Mouse (Mus musculus) CH12.LX (cell line): ENCODE measurements around the gene Pcp4l1. TPM values are rescaled to one million over a fixed set of nuclear protein-coding genes. Genes with fewer than 3 reads are reported as not detected.

ENCODE experiments used
- DNase-seq: peaks from one replicate; pipeline ENCODE4 v3.0.0-alpha.2; 2013; ENCODE audit errors: extremely low read depth
- H3K27ac ChIP-seq: 2 replicates; pipeline ENCODE4 v1.5.1; 2012; ENCODE audit warnings: low read depth, mild to moderate bottlenecking, control low read depth, moderate library complexity; ENCODE audit not compliant: insufficient read depth
- H3K27me3 ChIP-seq: replicated peaks from 2 replicates; pipeline ENCODE3; 2012; ENCODE audit warnings: inconsistent platforms
- H3K36me3 ChIP-seq, 2 experiments: replicated peaks in 1 of 2; 2 replicates each; pipeline versions ENCODE3 to v1.6.1; 2012; ENCODE audit warnings: inconsistent platforms in 1 of 2, low read length in 1 of 2, mild to moderate bottlenecking in 1 of 2, mixed read lengths in 1 of 2, moderate library complexity in 1 of 2; ENCODE audit not compliant: control insufficient read depth in 1 of 2, insufficient read depth in 1 of 2
- H3K4me1 ChIP-seq, 2 experiments: 2 replicates each; pipeline ENCODE4 v1.6.1; 2012; ENCODE audit warnings: inconsistent platforms in 1 of 2, moderate library complexity in 1 of 2; ENCODE audit not compliant: insufficient read depth in 2 of 2, control insufficient read depth in 1 of 2
- H3K4me2 ChIP-seq: 2 replicates; pipeline ENCODE4 v1.6.1; 2012; ENCODE audit warnings: low read depth, mild to moderate bottlenecking, control low read depth; ENCODE audit not compliant: poor library complexity, insufficient read depth, severe bottlenecking
- H3K4me3 ChIP-seq, 3 experiments: fragments of 150-350 bp in 1 of 3; sonication (generic) in 1 of 3; replicated peaks in 1 of 3; 2 replicates each; pipeline versions ENCODE3 to v1.5.1; 2011 to 2012; ENCODE audit warnings: low read depth in 2 of 3, low read length in 2 of 3, mild to moderate bottlenecking in 2 of 3, moderate library complexity in 2 of 3, control low read depth in 1 of 3, improper control_type of control experiment in 1 of 3, inconsistent platforms in 1 of 3, mixed read lengths in 1 of 3; ENCODE audit not compliant: poor library complexity in 1 of 3
- H3K79me2 ChIP-seq: replicated peaks from 2 replicates; pipeline ENCODE4 v1.6.1; 2012; ENCODE audit warnings: mild to moderate bottlenecking, moderate library complexity; ENCODE audit not compliant: control insufficient read depth, poor library complexity, insufficient read depth, severe bottlenecking; ENCODE audit errors: extremely low read depth
- H3K9ac ChIP-seq: 2 replicates; pipeline ENCODE4 v1.6.1; 2012; ENCODE audit warnings: low read depth, mild to moderate bottlenecking, control low read depth, moderate library complexity; ENCODE audit not compliant: insufficient read depth
- H3K9me3 ChIP-seq: replicated peaks from 2 replicates; pipeline ENCODE3; 2012; ENCODE audit warnings: low read length, inconsistent platforms, mixed read lengths
- ELF1 ChIP-seq: IDR thresholded peaks from 2 replicates; pipeline ENCODE4 v1.6.1; 2014; ENCODE audit warnings: low read depth, mild to moderate bottlenecking, inconsistent platforms, low read length, improper control_type of control experiment
- ETS1 ChIP-seq: conservative IDR thresholded peaks from 2 replicates; pipeline ENCODE4 v1.6.1; 2012; ENCODE audit warnings: low read depth, mild to moderate bottlenecking, inconsistent platforms, low read length, improper control_type of control experiment, moderate library complexity
- GABPA ChIP-seq: IDR thresholded peaks from 2 replicates; pipeline ENCODE4 v1.6.1; 2012; ENCODE audit warnings: low read depth, low read length, improper control_type of control experiment, inconsistent platforms; ENCODE audit not compliant: insufficient replicate concordance
- JUN ChIP-seq: IDR thresholded peaks from 2 replicates; pipeline ENCODE4 v1.6.1; 2011; ENCODE audit warnings: low read depth, mild to moderate bottlenecking, low read length, improper control_type of control experiment, moderate library complexity; ENCODE audit not compliant: insufficient read depth
- MEF2A ChIP-seq: IDR thresholded peaks from 2 replicates; pipeline ENCODE4 v1.6.1; 2014; ENCODE audit warnings: low read depth, mild to moderate bottlenecking, inconsistent platforms, low read length, improper control_type of control experiment, borderline replicate concordance
- MYC ChIP-seq: IDR thresholded peaks from 2 replicates; pipeline ENCODE4 v1.6.1; 2011; ENCODE audit warnings: low read depth, mild to moderate bottlenecking, improper control_type of control experiment, low read length
- NELFE ChIP-seq: IDR thresholded peaks from 2 replicates; pipeline ENCODE4 v1.6.1; 2011; ENCODE audit warnings: low read depth, low read length, improper control_type of control experiment
- NRF1 ChIP-seq: IDR thresholded peaks from 2 replicates; pipeline ENCODE4 v1.6.1; 2014; ENCODE audit warnings: low read depth, mild to moderate bottlenecking, inconsistent platforms, low read length, improper control_type of control experiment, moderate library complexity
- PAX5 ChIP-seq: IDR thresholded peaks from 2 replicates; pipeline ENCODE4 v1.6.1; 2012; ENCODE audit warnings: low read length, inconsistent platforms, mixed read lengths
- TBP ChIP-seq: conservative IDR thresholded peaks from 2 replicates; pipeline ENCODE4 v1.6.1; 2011; ENCODE audit warnings: low read depth, low read length, improper control_type of control experiment
- TCF12 ChIP-seq: IDR thresholded peaks from 2 replicates; pipeline ENCODE4 v1.6.1; 2014; ENCODE audit warnings: low read depth, mild to moderate bottlenecking, inconsistent platforms, low read length, improper control_type of control experiment
- UBTF ChIP-seq: IDR thresholded peaks from 2 replicates; pipeline ENCODE4 v1.6.1; 2012; ENCODE audit warnings: low read depth, mild to moderate bottlenecking, inconsistent platforms, low read length, improper control_type of control experiment, moderate library complexity
- USF1 ChIP-seq: IDR thresholded peaks from 2 replicates; pipeline ENCODE4 v1.6.1; 2014; ENCODE audit warnings: low read depth, mild to moderate bottlenecking, inconsistent platforms, low read length, improper control_type of control experiment
- USF2 ChIP-seq: conservative IDR thresholded peaks from 2 replicates; pipeline ENCODE4 v1.6.1; 2011; ENCODE audit warnings: low read depth, low read length, improper control_type of control experiment
- ZC3H11A ChIP-seq: IDR thresholded peaks from 2 replicates; pipeline ENCODE4 v1.6.1; 2012; ENCODE audit warnings: low read depth, mild to moderate bottlenecking, inconsistent platforms, low read length, improper control_type of control experiment
- dilution Hi-C: fragments of 300-500 bp; cut with MboI; formaldehyde crosslinking; loops from 2 replicates; pipeline ENCODE4 v1.14.3; 2020; ENCODE audit warnings: low sequenced_read_pairs; ENCODE audit not compliant: extremely low pct_unique_long_range_greater_than_20kb, extremely low pct_ligation_motif_present
- in situ Hi-C: fragments of 300-500 bp; cut with MboI; formaldehyde crosslinking; loops from 3 replicates; pipeline ENCODE4 v1.14.3; 2019; ENCODE audit warnings: low sequenced_read_pairs, low pct_ligation_motif_present, low pct_unique_long_range_greater_than_20kb, mixed read lengths
- polyA plus RNA-seq: library from polyadenylated mRNA; unstranded; fragments of >175 nt; gene quantifications from 2 replicates; pipeline ENCODE4 v1.2.1, GENCODE M21; 2012; ENCODE audit warnings: low read depth; ENCODE audit not compliant: insufficient read length
- total RNA-seq, 2 experiments: library from RNA; depleted of rRNA; stranded (reverse); fragments of 300-350 nt in 1 of 2; fragments of >200 nt in 1 of 2; gene quantifications; 2 replicates each; pipeline ENCODE4 v1.2.3; 2012 to 2014

Pcp4l1 gene
- total and polyA plus RNA-seq, 3 experiments = not detected

GRCm38 (mm10) chr1:171234538-171234937, 38.5 kb upstream of the Pcp4l1 start:
- H3K4me3 ChIP-seq = peak overlapping the region in 1 of 3 experiments; percentile 49
- peaks cover 11 to 56% of the 10 kb centered on the region in 2 experiments for H3K4me1 ChIP-seq
- DNase-seq = no peak
- H3K4me2 ChIP-seq = no peak overlapping the region
- H3K36me3 ChIP-seq = peaks cover 53 to 61% of the 10 kb centered on the region in 2 experiments
- no peaks in the 10 kb centered on the region for H3K79me2 ChIP-seq
- H3K27ac ChIP-seq = no peak overlapping the region
- dilution Hi-C loops (no loop called here), in situ Hi-C loops (no loop called here)
- H3K9ac ChIP-seq = no peak overlapping the region
- TF ChIP-seq MYC (no peak), ETS1 (no peak), GABPA (no peak), NELFE (no peak), USF2 (no peak), JUN (no peak), ELF1 (no peak), TBP (no peak), MEF2A (no peak), PAX5 (no peak), ZC3H11A (no peak), UBTF (no peak), TCF12 (no peak), USF1 (no peak)
- no peaks in the 10 kb centered on the region for H3K27me3 ChIP-seq
- H3K9me3 ChIP-seq = no peaks in the 10 kb centered on the region

GRCm38 (mm10) chr1:171234126-171234525, 38.1 kb upstream of the Pcp4l1 start, which contains the start of gene Fcer1g:
Gene Fcer1g (minus strand): TSS chr1:171234365.
- H3K79me2 ChIP-seq = no peaks in the 10 kb centered on the region
- in situ Hi-C loops = no loop called here
- dilution Hi-C loops = no loop called here
- H3K9ac ChIP-seq = no peak within 1 kb of the TSS
- 0 out of 2 replicates have a peak, but pooled peaks have one; percentile 7 for TF ChIP-seq NELFE
- TF ChIP-seq ELF1 = peak; percentile 47
- TF ChIP-seq NRF1 = peak; percentile 69
- no peak for TF ChIP-seq GABPA
- TF ChIP-seq, all 38 proteins: peak for 3
- H3K27ac ChIP-seq = no peak within 1 kb of the TSS
- no peak within 1 kb of the TSS for H3K4me2 ChIP-seq
- H3K4me1 ChIP-seq = peaks cover 11 to 57% of the 10 kb centered on the region in 2 experiments
- no peaks in the 10 kb centered on the region for H3K9me3 ChIP-seq
- DNase-seq = peak; percentile 31
- H3K27me3 ChIP-seq = no peaks in the 10 kb centered on the region
- peak within 1 kb of the TSS; percentile 41 to 49 (median 43) for H3K4me3 ChIP-seq
- H3K36me3 ChIP-seq = peaks cover 50 to 61% of the 10 kb centered on the region in 2 experiments
